Mouse (Mus musculus) forebrain, embryonic 15.5 days (tissue): Measurements from ENCODE around the gene Adck2. TPM values are rescaled to one million over a fixed set of nuclear protein-coding genes. Genes with fewer than 3 reads are reported as not detected.
A peak's percentile ranks its signal among the peaks of the same experiment; 100 is the strongest.

Experiments
- ATAC-seq: fragments of 200-750 bp; cut with Nextera tagmentation; replicated peaks from 2 replicates; pipeline ENCODE4 v1.8.0; 2017; ENCODE audit warnings: mild to moderate bottlenecking, moderate TSS enrichment, moderate library complexity
- H3K27ac ChIP-seq: fragments of 300-500 bp; sonication (generic); replicated peaks from 2 replicates; pipeline ENCODE4 v1.5.1; 2015; ENCODE audit warnings: mild to moderate bottlenecking, inconsistent platforms
- H3K27me3 ChIP-seq: fragments of 300-500 bp; sonication (generic); 2 replicates; pipeline ENCODE4 v1.6.1; 2015; ENCODE audit warnings: inconsistent platforms
- H3K36me3 ChIP-seq: fragments of 300-500 bp; sonication (generic); 2 replicates; pipeline ENCODE4 v1.6.1; 2015; ENCODE audit warnings: mild to moderate bottlenecking, inconsistent platforms
- H3K4me1 ChIP-seq: fragments of 300-500 bp; sonication (generic); 2 replicates; pipeline ENCODE4 v1.6.1; 2015; ENCODE audit warnings: inconsistent platforms
- H3K4me2 ChIP-seq: fragments of 300-500 bp; sonication (generic); replicated peaks from 2 replicates; pipeline ENCODE4 v1.6.1; 2015; ENCODE audit warnings: mild to moderate bottlenecking, inconsistent platforms
- H3K4me3 ChIP-seq: fragments of 300-500 bp; sonication (generic); 2 replicates; pipeline ENCODE4 v1.5.1; 2015; ENCODE audit warnings: mild to moderate bottlenecking, inconsistent platforms
- H3K9ac ChIP-seq: fragments of 300-500 bp; sonication (generic); replicated peaks from 2 replicates; pipeline ENCODE4 v1.6.1; 2015; ENCODE audit warnings: mild to moderate bottlenecking, inconsistent platforms
- H3K9me3 ChIP-seq: fragments of 300-500 bp; sonication (generic); 2 replicates; pipeline ENCODE4 v1.6.1; 2016; ENCODE audit warnings: inconsistent platforms
- WGBS: fragments of 180-500 bp; shearing (Covaris S2); methylation state at CpG from one replicate; pipeline ENCODE4 v1.1.7; 2015; ENCODE audit warnings: mixed read lengths; 5-methylcytosine and 5-hydroxymethylcytosine counted together
- polyA plus RNA-seq: library from polyadenylated mRNA; unstranded; fragments of >200 nt; fragmentation: Nextera tagmentation; extraction: Ambion mirVana; gene quantifications from 2 replicates; pipeline ENCODE4 v1.2.1, GENCODE M21; 2015

The Adck2 gene
- polyA plus RNA-seq: 49.4 and 55.6 TPM in 2 replicates

- no peaks in the 10 kb centered on the region for H3K9me3 ChIP-seq
- peak within 1 kb of the TSS; percentile 95 for H3K27ac ChIP-seq
- peaks cover 19% of the 10 kb centered on the region for H3K4me1 ChIP-seq
- H3K4me2 ChIP-seq: peak within 1 kb of the TSS; percentile 61
- no peaks in the 10 kb centered on the region for H3K36me3 ChIP-seq
- H3K9ac ChIP-seq: peak within 1 kb of the TSS; percentile 94
- under 1% methylated on average over 48 of the region's 49 CpGs for WGBS
- peak within 1 kb of the TSS; percentile 87 for H3K4me3 ChIP-seq
- H3K27me3 ChIP-seq: no peaks in the 10 kb centered on the region
- peak; percentile 97 for ATAC-seq
Measured at GRCm38 (mm10) chr6:39573791-39574554, at the start of gene Adck2. Adck2 (plus strand) TSS chr6:39573873.

GRCm38 (mm10) chr6:39526797-39527196 lies 46.9 kb upstream of the Adck2 start:
- H3K4me2 ChIP-seq: no peak overlapping the region
- H3K4me3 ChIP-seq: no peak overlapping the region
- H3K27ac ChIP-seq: no peak overlapping the region
- H3K9ac ChIP-seq: no peak overlapping the region
- H3K36me3 ChIP-seq: peaks cover 8% of the 10 kb centered on the region
- no peaks in the 10 kb centered on the region for H3K9me3 ChIP-seq
- ATAC-seq: no peak
- WGBS: 84% methylated on average over 9 of the region's 10 CpGs
- no peaks in the 10 kb centered on the region for H3K27me3 ChIP-seq
- peaks cover 22% of the 10 kb centered on the region for H3K4me1 ChIP-seq

DNA sequence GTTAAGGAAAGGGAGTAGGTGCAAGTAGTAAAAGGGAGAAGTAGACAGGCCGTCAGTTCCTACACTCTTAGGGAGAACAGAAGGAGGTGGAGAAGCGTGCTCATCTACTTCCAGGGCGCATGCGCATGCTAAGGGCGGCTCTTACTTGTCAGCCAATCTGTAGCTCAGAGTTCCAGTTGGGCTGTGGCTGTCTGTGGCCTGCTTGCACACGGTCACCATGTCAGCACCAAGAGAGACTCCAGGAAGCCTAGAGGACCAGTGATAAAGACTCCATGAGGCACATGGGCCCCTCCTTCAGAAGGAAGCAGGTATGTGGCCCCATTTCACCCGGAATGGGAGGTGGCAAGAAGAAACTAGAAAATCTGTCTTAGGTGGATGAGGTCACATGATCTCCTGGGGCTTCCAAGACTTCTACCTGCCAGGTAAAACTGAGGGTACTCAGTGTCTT lies 46.3 kb upstream of the Adck2 start:
- Histone ChIP-seq H3K4me1 (peaks cover 22% of the 10 kb centered on the region), H3K27me3 (no peaks in the 10 kb centered on the region), H3K9ac (no peak overlapping the region), H3K27ac (0 out of 2 replicates have a peak overlapping the region, but pooled peaks have one; percentile 2), H3K4me3 (no peak overlapping the region), H3K4me2 (no peak overlapping the region), H3K9me3 (no peaks in the 10 kb centered on the region), H3K36me3 (peaks cover 7% of the 10 kb centered on the region)
- ATAC-seq: no peak
- WGBS: 85% methylated on average over 7 of the region's 7 CpGs

DNA sequence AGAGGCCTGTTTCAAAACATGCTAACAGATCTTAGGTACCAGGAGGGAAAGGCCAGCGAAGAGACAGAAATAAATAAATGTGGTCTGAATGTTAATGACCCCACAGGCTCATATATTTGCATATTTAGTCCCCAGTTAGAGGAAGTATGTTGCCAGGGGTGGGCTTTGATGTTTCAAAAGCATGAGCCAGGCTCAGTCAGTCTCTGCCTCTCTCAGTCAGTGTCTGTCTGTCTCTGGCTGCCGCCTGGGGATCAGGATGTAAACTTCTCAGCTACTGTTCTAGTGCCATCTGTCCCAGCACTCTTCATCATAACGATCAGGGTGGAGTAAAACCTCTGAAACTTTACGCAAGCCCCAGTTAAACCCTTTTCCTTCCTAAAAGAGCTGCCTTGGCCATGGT lies 45.9 kb upstream of the Adck2 start:
- peak; percentile 47; the same call in 1 of the 2 replicates for ATAC-seq
- no peak overlapping the region for H3K9ac ChIP-seq

DNA sequence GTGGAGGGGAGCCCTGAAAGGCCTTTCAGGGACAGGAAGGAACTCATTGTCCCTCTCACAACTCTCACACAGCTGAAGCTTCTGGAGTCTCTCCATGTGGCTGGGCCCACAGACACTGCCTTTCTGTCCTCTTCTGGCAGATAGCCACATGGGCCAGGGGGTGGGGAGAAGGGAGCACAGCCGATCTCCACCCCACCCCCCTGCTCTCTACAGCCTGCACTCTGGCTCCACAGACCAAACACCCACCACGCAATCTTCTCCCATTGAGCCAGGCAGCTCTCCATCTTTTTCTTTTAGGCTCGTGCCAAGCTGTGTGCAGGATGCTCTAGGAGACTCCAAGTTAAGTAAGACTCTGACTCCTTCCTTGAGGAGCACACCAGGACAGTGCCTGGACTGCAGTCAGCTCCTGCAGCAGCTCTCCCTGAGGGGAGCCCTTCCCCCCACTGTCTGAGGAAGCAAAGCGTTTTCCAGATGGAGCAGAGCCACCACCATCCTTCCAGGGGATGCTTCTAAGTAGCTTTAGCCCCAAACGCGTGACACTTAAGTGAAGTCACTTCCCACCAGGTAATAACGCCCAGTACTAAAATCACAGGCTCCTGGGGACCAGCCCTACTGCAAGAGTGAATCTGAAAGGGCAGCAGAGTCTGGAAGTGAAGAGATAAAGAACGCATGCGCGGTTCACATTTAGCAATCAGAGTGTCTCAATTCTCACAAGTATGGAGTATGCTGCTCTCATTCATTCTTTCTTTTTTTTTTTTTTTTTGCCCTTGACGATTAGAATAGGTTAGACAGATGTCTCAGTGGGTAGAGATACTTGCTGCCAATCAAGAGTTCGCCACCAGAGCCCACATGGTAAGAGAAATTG lies 44.8 kb upstream of the Adck2 start:
- no peak overlapping the region for H3K4me3 ChIP-seq
- H3K4me1 ChIP-seq: peaks cover 22% of the 10 kb centered on the region
- H3K4me2 ChIP-seq: no peak overlapping the region
- ATAC-seq: peak; percentile 87
- peak overlapping the region; percentile 61 for H3K27ac ChIP-seq
- H3K36me3 ChIP-seq: no peaks in the 10 kb centered on the region
- no peaks in the 10 kb centered on the region for H3K9me3 ChIP-seq
- WGBS: 39% methylated on average over 12 of the region's 12 CpGs
- no peaks in the 10 kb centered on the region for H3K27me3 ChIP-seq
- H3K9ac ChIP-seq: no peak overlapping the region

More for the DNA sequence above, 45.9 kb upstream of the Adck2 start:
- peaks cover 22% of the 10 kb centered on the region for H3K4me1 ChIP-seq
- H3K9me3 ChIP-seq: no peaks in the 10 kb centered on the region
- no peak overlapping the region for H3K4me3 ChIP-seq
- H3K27ac ChIP-seq: 0 out of 2 replicates have a peak overlapping the region, but pooled peaks have one; percentile 2
- no peaks in the 10 kb centered on the region for H3K27me3 ChIP-seq
- peaks cover 3% of the 10 kb centered on the region for H3K36me3 ChIP-seq
- no peak overlapping the region for H3K4me2 ChIP-seq
- 26% methylated on average over 4 of the region's 4 CpGs for WGBS

GRCm38 (mm10) chr6:39534944-39535343 lies 38.7 kb upstream of the Adck2 start:
- no peak overlapping the region for H3K4me3 ChIP-seq
- no peak overlapping the region for H3K9ac ChIP-seq
- peaks cover 6% of the 10 kb centered on the region for H3K4me1 ChIP-seq
- no peaks in the 10 kb centered on the region for H3K36me3 ChIP-seq
- no peak overlapping the region for H3K27ac ChIP-seq
- no peaks in the 10 kb centered on the region for H3K27me3 ChIP-seq
- H3K4me2 ChIP-seq: no peak overlapping the region
- no peak for ATAC-seq
- no peaks in the 10 kb centered on the region for H3K9me3 ChIP-seq

GRCm38 (mm10) chr6:39536621-39537020 lies 37.1 kb upstream of the Adck2 start:
- WGBS: 77% methylated on average over 1 of the region's 1 CpGs
- H3K27ac ChIP-seq: no peak overlapping the region

GRCm38 (mm10) chr6:39537276-39537675 lies 36.4 kb upstream of the Adck2 start:
- Histone ChIP-seq H3K27me3 (no peaks in the 10 kb centered on the region), H3K4me1 (peaks cover 15% of the 10 kb centered on the region), H3K36me3 (no peaks in the 10 kb centered on the region), H3K4me2 (no peak overlapping the region), H3K9ac (no peak overlapping the region), H3K4me3 (no peak overlapping the region), H3K27ac (no peak overlapping the region), H3K9me3 (no peaks in the 10 kb centered on the region)
- ATAC-seq: no peak
- 91% methylated on average over 5 of the region's 5 CpGs for WGBS

More at GRCm38 (mm10) chr6:39536621-39537020, 37.1 kb upstream of the Adck2 start:
- Histone ChIP-seq H3K4me3 (no peak overlapping the region), H3K4me1 (peaks cover 15% of the 10 kb centered on the region), H3K9ac (no peak overlapping the region), H3K4me2 (no peak overlapping the region), H3K36me3 (no peaks in the 10 kb centered on the region), H3K27me3 (no peaks in the 10 kb centered on the region), H3K9me3 (no peaks in the 10 kb centered on the region)
- ATAC-seq: no peak

DNA sequence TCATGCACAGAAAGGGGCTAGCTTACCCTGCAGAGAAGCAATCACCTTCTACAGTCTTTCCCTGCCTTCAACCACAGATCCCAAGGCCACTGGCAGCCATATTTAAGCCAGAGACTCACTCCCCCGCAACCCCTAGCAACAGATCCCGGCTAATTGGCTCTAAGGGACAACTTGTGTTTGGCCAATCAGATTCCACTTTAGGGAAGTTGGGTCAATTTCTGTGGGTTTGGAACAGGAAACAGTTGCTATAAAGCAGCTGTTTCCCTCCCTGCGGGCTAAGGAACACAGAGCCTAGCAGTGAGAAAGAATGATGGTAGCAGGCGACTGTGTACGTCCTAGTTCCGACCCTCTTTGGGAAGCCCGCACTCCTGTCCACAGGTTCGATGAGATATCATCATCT lies 35.4 kb upstream of the Adck2 start:
- WGBS: 83% methylated on average over 8 of the region's 8 CpGs
- H3K27me3 ChIP-seq: no peaks in the 10 kb centered on the region
- H3K4me2 ChIP-seq: no peak overlapping the region
- peaks cover 23% of the 10 kb centered on the region for H3K4me1 ChIP-seq
- no peak overlapping the region for H3K27ac ChIP-seq
- no peak overlapping the region for H3K4me3 ChIP-seq
- H3K9me3 ChIP-seq: no peaks in the 10 kb centered on the region
- H3K9ac ChIP-seq: no peak overlapping the region
- ATAC-seq: no peak
- no peaks in the 10 kb centered on the region for H3K36me3 ChIP-seq

- Histone ChIP-seq H3K27ac (no peak overlapping the region), H3K27me3 (no peaks in the 10 kb centered on the region), H3K4me2 (no peak overlapping the region), H3K9me3 (no peaks in the 10 kb centered on the region), H3K4me1 (peaks cover 37% of the 10 kb centered on the region), H3K9ac (no peak overlapping the region), H3K4me3 (no peak overlapping the region), H3K36me3 (no peaks in the 10 kb centered on the region)
- 0 out of 2 replicates have a peak, but pooled peaks have one; percentile 37 for ATAC-seq
- WGBS: 23% methylated on average over 7 of the region's 7 CpGs
Measured at GRCm38 (mm10) chr6:39539679-39540155, 34.0 kb upstream of the Adck2 start.

DNA sequence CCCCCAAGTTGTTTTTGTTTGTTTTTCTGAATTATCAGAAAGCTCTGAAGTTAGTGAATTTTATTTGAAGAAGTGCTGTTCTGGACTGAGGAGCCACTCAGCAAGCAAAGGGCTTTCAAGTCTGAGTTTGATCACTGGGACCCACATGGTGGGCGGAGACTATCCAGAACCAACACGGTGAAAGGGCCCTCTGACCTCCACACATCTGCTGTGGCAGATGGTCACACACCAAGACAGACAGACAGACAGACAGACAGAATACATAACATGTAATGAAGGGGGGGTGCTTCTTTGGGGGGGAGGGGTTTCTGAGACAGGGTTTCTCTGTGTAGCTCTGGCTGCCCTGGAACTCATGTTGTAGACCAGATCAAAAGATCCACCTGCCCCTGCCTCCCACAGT lies 33.1 kb upstream of the Adck2 start:
- WGBS: 50% methylated on average over 2 of the region's 2 CpGs
- Histone ChIP-seq H3K4me2 (no peak overlapping the region), H3K36me3 (no peaks in the 10 kb centered on the region), H3K9me3 (no peaks in the 10 kb centered on the region), H3K4me1 (peaks cover 37% of the 10 kb centered on the region), H3K4me3 (no peak overlapping the region), H3K9ac (no peak overlapping the region), H3K27me3 (no peaks in the 10 kb centered on the region), H3K27ac (no peak overlapping the region)
- ATAC-seq: no peak
